Mouse (Mus musculus): ENCODE data around the gene Troap.

Troap gene

DNA sequence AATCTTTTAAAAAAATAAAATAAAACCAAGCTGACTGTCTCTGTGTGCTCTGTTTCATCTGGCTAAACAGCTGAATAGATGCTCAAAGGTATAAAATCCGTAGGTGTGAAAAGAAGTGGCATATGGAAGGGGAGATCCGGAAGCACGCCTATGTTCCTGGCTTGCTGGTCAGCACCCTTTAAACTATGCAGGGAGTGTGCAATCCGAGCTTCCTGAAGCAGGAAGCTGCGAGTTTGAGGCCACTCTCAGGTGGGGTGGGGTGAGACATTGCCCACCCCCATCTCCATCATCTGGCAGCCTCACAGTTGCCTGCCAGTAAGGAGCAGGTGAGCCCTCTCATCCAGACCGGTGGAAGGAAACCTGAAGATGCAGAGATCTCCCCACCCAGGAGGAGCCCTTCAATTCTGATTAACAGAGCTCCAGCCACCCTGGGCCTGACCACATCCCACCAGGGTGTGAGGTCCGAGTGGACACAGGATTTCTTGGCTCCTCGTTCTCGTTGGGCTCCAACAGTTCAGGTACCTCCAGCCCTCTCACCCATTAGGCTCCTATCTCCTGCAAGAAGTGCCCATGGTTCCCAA, at the start of gene Troap:
Troap (plus strand) TSS at position 557 of the 581 bp plus-strand sequence.
- no peak for DNase-seq (ENCODE audit: low spot score)

DNA sequence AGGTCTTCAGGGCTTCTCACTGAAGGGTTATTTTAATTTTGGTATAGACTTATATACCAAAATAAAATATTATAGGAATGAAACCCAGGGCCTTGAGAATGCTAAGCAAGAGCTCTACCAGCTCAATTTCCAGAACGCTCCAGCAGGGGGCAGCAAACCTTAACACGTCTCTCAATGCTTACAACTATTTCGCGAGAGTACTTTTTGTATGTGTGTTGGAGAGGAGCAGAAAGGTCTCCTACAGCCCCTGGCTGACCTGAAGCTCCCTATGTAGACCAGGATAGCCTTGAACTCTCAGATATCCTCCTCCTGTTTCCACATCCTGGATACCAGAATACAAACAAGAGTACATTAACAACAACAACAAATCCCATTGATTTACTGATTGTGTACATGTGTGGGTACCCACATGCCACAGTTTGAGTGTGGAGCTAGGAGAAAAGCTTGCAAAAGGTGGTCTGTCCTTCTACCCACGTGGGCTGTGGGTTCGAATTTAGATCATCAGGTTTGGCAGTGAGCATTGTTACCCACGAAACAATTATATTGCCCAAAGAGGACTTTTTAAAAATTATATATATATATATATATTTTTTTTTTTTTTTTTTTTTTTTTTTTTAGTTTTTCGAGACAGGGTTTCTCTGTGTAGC, 49.6 kb upstream of the Troap start:
- peak; percentile 69 for DNase-seq (ENCODE audit: low spot score)

DNA sequence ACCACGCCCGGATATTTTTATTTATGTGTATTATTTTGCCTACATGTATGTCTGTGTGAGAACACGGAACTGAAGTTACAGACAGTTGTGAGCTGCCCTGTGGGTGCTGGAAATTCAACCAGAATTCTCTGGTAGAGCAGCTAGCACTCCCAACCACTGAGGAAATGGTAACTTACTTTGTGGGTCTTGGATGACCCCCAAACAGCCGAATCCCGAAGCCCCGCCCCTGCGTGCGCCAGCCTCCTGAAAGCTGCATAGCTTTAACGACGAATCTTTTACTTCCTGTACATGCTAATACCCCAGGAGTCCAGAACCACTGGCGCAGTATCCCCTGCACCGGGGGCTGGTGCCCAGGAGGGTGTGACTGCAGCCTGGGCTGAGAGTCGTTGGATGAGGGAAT, 49.0 kb upstream of the Troap start:
- no peak for DNase-seq (ENCODE audit: low spot score)

DNA sequence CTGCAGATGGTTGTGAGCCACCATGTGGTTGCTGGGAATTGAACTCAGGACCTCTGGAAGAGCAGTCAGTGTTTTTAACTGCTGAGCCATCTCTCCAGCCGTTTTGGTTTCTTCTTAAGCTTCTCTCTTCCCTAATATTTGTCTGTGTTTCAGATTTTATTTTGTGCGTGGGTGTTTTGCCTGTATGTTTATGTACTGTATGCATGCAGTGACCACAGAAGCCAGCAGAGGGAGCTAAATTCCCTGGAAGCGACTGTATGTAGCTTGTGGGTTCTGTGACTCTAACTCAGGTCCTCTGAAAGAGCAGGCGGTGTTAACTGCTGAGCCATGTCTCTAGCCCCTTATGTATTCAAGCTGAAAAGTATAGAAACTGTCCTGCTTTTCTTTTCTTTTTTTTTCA, 48.1 kb upstream of the Troap start:
- DNase-seq (ENCODE audit: low spot score): peak; percentile 56

GRCm38 (mm10) chr15:99027116-99027515, 47.3 kb upstream of the Troap start:
- no peak for DNase-seq (ENCODE audit: low spot score)

- no peak for DNase-seq (ENCODE audit: low spot score)
These were observed 45.4 kb upstream of the Troap start for GRCm38 (mm10) chr15:99028874-99029458.

- DNase-seq (ENCODE audit: low spot score): peak; percentile 95
These were observed 44.5 kb upstream of the Troap start, which contains the start of gene Tuba1c for GRCm38 (mm10) chr15:99029619-99030584. TSS of gene Tuba1c (plus strand) at chr15:99029891.

DNA sequence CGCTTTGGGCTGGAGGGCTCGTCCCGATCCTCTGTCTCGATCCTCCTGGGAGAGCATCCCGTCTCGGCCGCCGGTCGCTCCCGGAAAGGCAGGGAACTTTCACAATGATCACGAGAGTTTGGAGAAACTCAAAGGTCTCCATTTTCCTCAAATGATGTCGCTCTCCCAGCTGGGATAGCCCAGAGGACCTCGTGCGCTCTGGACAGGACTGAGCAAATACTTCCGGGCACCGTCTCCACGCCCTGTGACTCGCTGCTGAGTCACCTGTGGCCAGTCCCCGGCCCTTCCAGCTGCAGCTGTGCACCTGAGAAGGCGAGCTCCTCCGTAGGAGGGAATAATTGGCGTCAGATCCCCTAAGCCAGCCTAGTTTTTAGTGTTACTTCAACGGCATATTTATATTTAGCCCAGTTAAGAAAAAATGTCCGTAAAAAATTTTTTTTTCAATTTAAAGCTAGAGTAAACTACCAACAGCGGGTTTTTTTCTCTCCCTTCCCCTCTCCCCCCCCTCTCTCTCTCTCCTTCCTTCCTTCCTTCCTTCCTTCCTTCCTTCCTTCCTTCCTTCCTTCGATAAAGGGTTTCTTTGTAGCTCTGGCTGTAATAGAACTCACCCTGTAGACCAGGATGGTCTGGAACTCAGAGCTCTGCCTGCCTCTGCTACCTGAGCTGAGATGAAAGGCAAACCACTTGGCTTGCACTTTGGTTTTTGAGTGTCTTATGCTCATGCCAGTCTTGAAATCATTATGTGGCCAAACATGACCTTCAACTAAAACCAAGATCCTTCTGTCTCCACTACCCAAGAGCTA, 43.6 kb upstream of the Troap start:
- peak; percentile 60 for DNase-seq (ENCODE audit: low spot score)

GRCm38 (mm10) chr15:99031388-99031675, 43.0 kb upstream of the Troap start:
- no peak for DNase-seq (ENCODE audit: low spot score)

- no peak for DNase-seq (ENCODE audit: low spot score)
These were observed 42.2 kb upstream of the Troap start for GRCm38 (mm10) chr15:99032041-99032725.

GRCm38 (mm10) chr15:99032726-99033250, 41.6 kb upstream of the Troap start:
- DNase-seq (ENCODE audit: low spot score): no peak

DNA sequence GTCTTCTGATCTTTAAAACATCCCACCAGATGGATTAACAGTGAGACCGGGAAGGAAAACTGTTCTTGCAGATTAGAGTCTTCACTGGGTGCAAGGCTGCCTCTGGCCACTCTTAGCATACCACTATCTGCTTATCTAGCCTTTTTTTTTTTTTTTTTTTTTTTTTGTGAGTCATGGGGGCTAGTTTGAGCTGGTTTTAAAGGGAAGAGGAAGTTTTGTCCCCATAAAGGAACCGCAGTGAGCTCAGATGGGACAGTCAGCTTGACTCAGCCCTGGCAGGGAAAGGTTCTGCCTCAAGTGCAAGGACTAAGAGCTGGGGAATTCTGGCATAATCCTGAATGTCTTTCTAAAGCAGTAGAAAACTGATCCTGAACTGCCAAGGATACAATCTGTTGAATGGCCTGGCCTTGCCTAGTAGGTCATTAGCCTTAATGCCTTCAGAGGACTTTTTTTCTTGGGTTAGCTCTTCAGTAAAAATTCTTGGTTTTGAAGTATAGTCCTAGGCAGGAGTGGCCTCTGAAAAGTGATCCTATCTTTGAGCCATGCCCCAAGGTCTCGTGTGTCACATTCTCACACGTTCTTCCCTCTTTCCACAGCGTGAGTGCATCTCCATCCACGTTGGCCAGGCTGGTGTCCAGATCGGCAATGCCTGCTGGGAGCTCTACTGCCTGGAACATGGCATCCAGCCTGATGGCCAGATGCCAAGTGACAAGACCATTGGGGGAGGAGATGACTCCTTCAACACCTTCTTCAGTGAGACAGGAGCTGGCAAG, 40.7 kb upstream of the Troap start:
- DNase-seq (ENCODE audit: low spot score): no peak

GRCm38 (mm10) chr15:99035431-99035830, 38.9 kb upstream of the Troap start:
- DNase-seq (ENCODE audit: low spot score): no peak

DNA sequence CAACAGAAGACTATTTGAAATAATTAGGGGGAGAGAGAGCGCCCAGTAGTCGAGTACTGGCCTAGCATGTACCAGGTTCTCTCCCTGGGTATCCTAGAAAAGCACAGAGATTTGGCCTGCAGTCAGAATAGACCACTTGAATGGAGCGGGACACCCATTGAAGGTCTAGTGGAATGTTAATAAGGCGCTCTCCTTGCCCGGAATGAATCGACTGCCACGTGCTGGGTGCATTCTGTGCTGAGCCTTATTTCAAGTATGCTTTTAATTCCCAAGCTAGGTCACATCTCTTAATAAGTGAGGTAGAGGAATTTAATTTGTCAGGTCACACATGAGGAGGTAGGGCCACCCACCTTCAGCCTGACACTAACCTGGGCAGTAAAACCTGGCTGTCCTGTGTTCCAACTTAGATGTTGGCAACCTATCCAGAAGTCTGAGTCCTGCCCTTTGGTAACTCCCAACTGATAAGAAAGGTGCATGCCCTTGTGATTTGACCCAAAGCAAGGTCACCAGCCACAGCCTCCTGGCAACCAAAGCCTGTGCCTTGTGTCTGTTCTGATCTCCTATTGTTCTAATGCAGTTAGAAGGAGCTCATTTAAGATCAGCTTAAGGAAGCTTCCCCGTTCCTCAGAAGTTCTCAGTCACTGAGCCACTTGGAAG, 38.0 kb upstream of the Troap start:
- DNase-seq (ENCODE audit: low spot score): no peak

DNA sequence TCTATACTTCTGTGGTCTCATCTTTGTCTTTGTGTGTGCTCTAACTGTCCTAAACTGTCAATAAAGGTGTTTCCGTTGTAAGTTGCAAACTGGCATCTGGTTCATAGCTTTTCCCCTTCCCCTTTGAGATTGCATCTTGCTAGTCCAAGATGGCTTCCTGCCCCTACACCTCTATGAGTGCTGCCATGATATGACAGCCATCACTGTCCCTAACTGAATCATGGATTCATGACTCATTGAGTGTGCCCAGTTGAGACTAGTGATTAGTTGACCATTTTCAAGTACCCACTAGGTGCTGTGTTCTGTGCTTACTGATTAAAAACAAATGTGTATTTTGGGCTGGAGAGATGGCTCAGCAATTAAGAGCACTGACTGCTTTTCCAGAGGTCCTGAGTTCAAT, 36.4 kb upstream of the Troap start:
- DNase-seq (ENCODE audit: low spot score): no peak

DNA sequence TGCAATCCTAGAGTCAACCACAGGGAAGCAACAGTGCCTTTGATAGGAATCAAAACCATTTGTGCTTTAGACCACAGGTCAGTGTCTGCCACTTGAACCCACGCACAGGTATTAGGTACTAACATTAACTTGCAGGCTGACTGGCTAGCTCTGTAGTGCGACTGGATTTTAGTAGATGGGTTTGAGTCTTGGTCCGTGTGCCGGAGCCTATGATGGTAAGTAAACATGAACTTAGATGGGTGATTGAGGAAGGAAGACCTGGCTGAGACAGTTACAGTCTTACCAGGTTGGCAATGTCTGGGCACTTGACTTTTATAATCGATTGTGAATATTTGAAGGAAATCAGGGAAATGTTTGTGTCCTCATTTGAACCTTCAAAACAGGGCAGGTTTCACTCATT, 35.6 kb upstream of the Troap start:
- DNase-seq (ENCODE audit: low spot score): no peak

DNA sequence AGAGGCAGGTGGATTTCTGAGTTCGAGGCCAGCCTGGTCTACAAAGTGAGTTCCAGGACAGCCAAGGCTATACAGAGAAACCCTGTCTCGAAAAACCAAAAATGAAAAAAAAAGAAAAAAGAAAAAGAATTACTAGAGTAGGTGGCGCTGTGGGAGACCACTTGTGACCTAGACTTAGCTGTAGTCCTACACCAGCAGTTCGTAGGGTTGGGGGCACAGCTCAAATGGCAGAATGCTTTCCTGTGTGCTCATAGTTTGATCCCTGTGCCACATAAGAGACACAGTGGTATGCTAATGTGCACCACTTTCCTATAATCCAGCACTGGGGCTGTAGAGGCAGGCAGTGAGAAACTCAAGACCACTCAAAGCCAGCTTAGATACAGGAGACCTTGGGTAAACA, 35.1 kb upstream of the Troap start:
- DNase-seq (ENCODE audit: low spot score): no peak

DNA sequence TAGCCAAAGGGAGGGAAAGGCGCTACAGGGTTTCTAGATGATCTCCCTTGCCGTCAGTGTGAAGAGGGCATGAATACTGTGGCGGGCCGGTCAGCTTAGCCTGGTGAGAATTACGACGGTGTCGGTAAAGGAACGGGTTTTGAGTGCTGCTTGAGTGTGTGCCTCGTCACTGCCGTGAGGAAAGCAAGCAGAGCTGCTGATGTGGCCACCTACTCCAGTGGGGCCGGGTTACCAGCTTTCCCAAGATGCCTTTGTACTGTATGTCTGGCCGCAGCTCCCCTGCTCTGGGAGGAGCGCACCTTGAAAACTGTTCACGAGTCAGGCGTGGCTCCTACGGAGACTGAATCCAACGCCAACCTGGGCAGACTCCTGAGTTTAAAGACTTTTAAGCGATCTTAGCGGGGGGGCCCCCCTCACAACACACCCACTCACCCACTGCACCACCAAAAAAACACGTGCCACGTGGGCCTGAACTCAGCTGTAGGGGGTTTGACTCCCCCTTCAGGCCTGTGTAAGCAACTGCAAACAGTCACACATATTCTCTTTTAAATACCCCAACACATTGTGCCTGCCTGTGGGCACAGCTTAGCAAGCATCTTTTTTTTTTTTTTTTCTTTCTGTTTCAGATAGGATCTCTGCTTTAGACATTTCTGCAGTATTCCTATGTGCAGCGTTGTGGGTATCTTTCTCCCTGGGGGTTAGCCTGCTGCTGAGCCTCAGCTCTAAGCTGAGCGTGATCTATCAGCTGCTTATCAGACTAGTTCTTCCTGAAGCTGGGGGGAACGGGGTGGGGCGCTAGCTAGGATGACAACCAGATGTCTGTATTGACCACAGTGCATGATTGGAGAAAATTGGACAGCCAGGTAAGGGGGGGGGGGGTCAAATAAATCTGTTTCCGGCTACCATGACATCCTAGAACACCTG, 34.1 kb upstream of the Troap start:
- no peak for DNase-seq (ENCODE audit: low spot score)

Data from spleen, adult 12 weeks (tissue).